Mouse (Mus musculus): Measurements from ENCODE around the gene Plekhm3. TPM values are rescaled to one million over a fixed set of nuclear protein-coding genes. Genes with fewer than 3 reads are reported as not detected.

Plekhm3 gene
- polyA plus RNA-seq, 1 experiment = 2.7 TPM

GRCm38 (mm10) chr1:64916884-64917507, 39.6 kb downstream of the Plekhm3 start:
- peaks cover 1% of the 10 kb centered on the region; the same call in 1 of the 2 replicates for H3K36me3 ChIP-seq (ENCODE audit: control insufficient read depth, insufficient read depth, low read length)
- H3K27ac ChIP-seq (ENCODE audit: control insufficient read depth, insufficient read depth, low read depth, low read length) = no peak overlapping the region
- no peaks in the 10 kb centered on the region for H3K27me3 ChIP-seq (ENCODE audit: control insufficient read depth, insufficient read depth, low read length)
- H3K4me1 ChIP-seq (ENCODE audit: control insufficient read depth, insufficient read depth, low read length) = no peaks in the 10 kb centered on the region
- H3K4me3 ChIP-seq (ENCODE audit: control insufficient read depth, low read depth, low read length) = no peak overlapping the region
- TF ChIP-seq CTCF (IDR thresholded peaks at IDR 0.05; ENCODE audit: control insufficient read depth, insufficient read depth, insufficient replicate concordance, low read depth, low read length) = no peak
- no peak for TF ChIP-seq POLR2A (IDR thresholded peaks at IDR 0.05; ENCODE audit: control insufficient read depth, low read depth, low read length)

GRCm38 (mm10) chr1:64914356-64914755, 42.3 kb downstream of the Plekhm3 start:
- Histone ChIP-seq H3K36me3 (ENCODE audit: control insufficient read depth, insufficient read depth, low read length) (no peaks in the 10 kb centered on the region), H3K4me3 (ENCODE audit: control insufficient read depth, low read depth, low read length) (no peak overlapping the region), H3K27ac (ENCODE audit: control insufficient read depth, insufficient read depth, low read depth, low read length) (no peak overlapping the region), H3K27me3 (ENCODE audit: control insufficient read depth, insufficient read depth, low read length) (no peaks in the 10 kb centered on the region), H3K4me1 (ENCODE audit: control insufficient read depth, insufficient read depth, low read length) (no peaks in the 10 kb centered on the region)
- no peak for TF ChIP-seq CTCF (IDR thresholded peaks at IDR 0.05; ENCODE audit: control insufficient read depth, insufficient read depth, insufficient replicate concordance, low read depth, low read length)
- TF ChIP-seq POLR2A (IDR thresholded peaks at IDR 0.05; ENCODE audit: control insufficient read depth, low read depth, low read length) = no peak

DNA sequence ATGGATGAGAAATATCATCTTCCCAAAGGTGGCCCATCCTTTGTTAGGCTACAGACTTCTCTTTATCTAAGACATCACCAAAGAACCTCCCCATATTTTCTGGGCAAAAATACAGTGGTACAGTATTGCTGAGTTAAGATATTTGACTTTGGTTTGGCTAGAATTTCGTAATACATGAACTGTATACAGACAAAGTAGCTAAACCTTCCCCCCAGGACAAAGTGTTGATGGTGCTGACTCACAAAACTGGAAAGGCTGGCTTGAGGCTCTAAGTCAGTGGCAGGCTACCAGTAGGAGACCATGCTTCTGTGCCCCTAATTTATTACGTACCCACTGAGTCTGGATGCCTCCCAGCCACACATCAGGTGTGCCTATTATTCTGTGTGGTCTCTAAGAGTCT, 48.9 kb downstream of the Plekhm3 start:
- Histone ChIP-seq H3K4me3 (ENCODE audit: control insufficient read depth, low read depth, low read length) (no peak overlapping the region), H3K36me3 (ENCODE audit: control insufficient read depth, insufficient read depth, low read length) (no peaks in the 10 kb centered on the region), H3K27ac (ENCODE audit: control insufficient read depth, insufficient read depth, low read depth, low read length) (no peak overlapping the region), H3K27me3 (ENCODE audit: control insufficient read depth, insufficient read depth, low read length) (no peaks in the 10 kb centered on the region), H3K4me1 (ENCODE audit: control insufficient read depth, insufficient read depth, low read length) (no peaks in the 10 kb centered on the region)
- no peak for TF ChIP-seq CTCF (IDR thresholded peaks at IDR 0.05; ENCODE audit: control insufficient read depth, insufficient read depth, insufficient replicate concordance, low read depth, low read length)
- no peak for TF ChIP-seq POLR2A (IDR thresholded peaks at IDR 0.05; ENCODE audit: control insufficient read depth, low read depth, low read length)

- Histone ChIP-seq H3K27me3 (ENCODE audit: control insufficient read depth, insufficient read depth, low read length) (no peaks in the 10 kb centered on the region), H3K4me1 (ENCODE audit: control insufficient read depth, insufficient read depth, low read length) (no peaks in the 10 kb centered on the region), H3K4me3 (ENCODE audit: control insufficient read depth, low read depth, low read length) (no peak overlapping the region), H3K36me3 (ENCODE audit: control insufficient read depth, insufficient read depth, low read length) (no peaks in the 10 kb centered on the region), H3K27ac (ENCODE audit: control insufficient read depth, insufficient read depth, low read depth, low read length) (no peak overlapping the region)
- no peak for TF ChIP-seq CTCF (IDR thresholded peaks at IDR 0.05; ENCODE audit: control insufficient read depth, insufficient read depth, insufficient replicate concordance, low read depth, low read length)
- no peak for TF ChIP-seq POLR2A (IDR thresholded peaks at IDR 0.05; ENCODE audit: control insufficient read depth, low read depth, low read length)
These were observed 50.4 kb downstream of the Plekhm3 start for GRCm38 (mm10) chr1:64906226-64906625.

DNA sequence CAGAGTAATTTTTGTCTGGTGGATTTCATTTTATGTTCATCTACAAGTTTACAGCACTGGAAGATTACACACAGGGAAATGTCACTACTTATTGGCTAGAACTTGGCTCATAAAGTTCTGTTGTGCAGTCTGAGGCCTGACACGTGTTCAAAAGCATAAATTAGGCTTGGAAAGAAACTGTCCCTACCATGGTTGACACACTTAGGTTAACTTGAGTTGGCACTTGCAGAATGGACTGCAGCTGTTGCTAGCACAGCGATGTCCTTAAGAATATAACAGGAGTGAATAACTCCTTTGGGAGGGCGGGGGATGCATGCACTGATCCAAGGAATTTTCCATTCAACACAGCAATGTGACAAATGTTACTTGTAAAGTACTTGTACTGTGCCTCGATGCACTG, 53.2 kb downstream of the Plekhm3 start:
- H3K27me3 ChIP-seq (ENCODE audit: control insufficient read depth, insufficient read depth, low read length) = no peaks in the 10 kb centered on the region
- H3K36me3 ChIP-seq (ENCODE audit: control insufficient read depth, insufficient read depth, low read length) = no peaks in the 10 kb centered on the region
- H3K4me3 ChIP-seq (ENCODE audit: control insufficient read depth, low read depth, low read length) = no peak overlapping the region
- TF ChIP-seq CTCF (IDR thresholded peaks at IDR 0.05; ENCODE audit: control insufficient read depth, insufficient read depth, insufficient replicate concordance, low read depth, low read length) = no peak
- TF ChIP-seq POLR2A (IDR thresholded peaks at IDR 0.05; ENCODE audit: control insufficient read depth, low read depth, low read length) = no peak
- H3K4me1 ChIP-seq (ENCODE audit: control insufficient read depth, insufficient read depth, low read length) = no peaks in the 10 kb centered on the region
- H3K27ac ChIP-seq (ENCODE audit: control insufficient read depth, insufficient read depth, low read depth, low read length) = no peak overlapping the region

- Histone ChIP-seq H3K36me3 (ENCODE audit: control insufficient read depth, insufficient read depth, low read length) (no peaks in the 10 kb centered on the region), H3K4me1 (ENCODE audit: control insufficient read depth, insufficient read depth, low read length) (no peaks in the 10 kb centered on the region), H3K27ac (ENCODE audit: control insufficient read depth, insufficient read depth, low read depth, low read length) (no peak overlapping the region), H3K4me3 (ENCODE audit: control insufficient read depth, low read depth, low read length) (no peak overlapping the region), H3K27me3 (ENCODE audit: control insufficient read depth, insufficient read depth, low read length) (no peaks in the 10 kb centered on the region)
- no peak for TF ChIP-seq POLR2A (IDR thresholded peaks at IDR 0.05; ENCODE audit: control insufficient read depth, low read depth, low read length)
- no peak for TF ChIP-seq CTCF (IDR thresholded peaks at IDR 0.05; ENCODE audit: control insufficient read depth, insufficient read depth, insufficient replicate concordance, low read depth, low read length)
These were observed 53.8 kb downstream of the Plekhm3 start for GRCm38 (mm10) chr1:64902804-64903203.

- Histone ChIP-seq H3K4me1 (ENCODE audit: control insufficient read depth, insufficient read depth, low read length) (no peaks in the 10 kb centered on the region), H3K27ac (ENCODE audit: control insufficient read depth, insufficient read depth, low read depth, low read length) (no peak overlapping the region), H3K36me3 (ENCODE audit: control insufficient read depth, insufficient read depth, low read length) (no peaks in the 10 kb centered on the region), H3K4me3 (ENCODE audit: control insufficient read depth, low read depth, low read length) (no peak overlapping the region), H3K27me3 (ENCODE audit: control insufficient read depth, insufficient read depth, low read length) (no peaks in the 10 kb centered on the region)
- TF ChIP-seq POLR2A (IDR thresholded peaks at IDR 0.05; ENCODE audit: control insufficient read depth, low read depth, low read length) (no peak), CTCF (IDR thresholded peaks at IDR 0.05; ENCODE audit: control insufficient read depth, insufficient read depth, insufficient replicate concordance, low read depth, low read length) (no peak)
These were observed 56.9 kb downstream of the Plekhm3 start for GRCm38 (mm10) chr1:64899763-64900162.

All from testis, adult 2 months (tissue).